Mouse (Mus musculus) spleen, embryonic (tissue): ENCODE data around the gene Ddc.

Experiments
- CTCF ChIA-PET: fragments of 350-600 bp; sonication (Branson Sonifier 250); formaldehyde crosslinking; loops from one replicate; lab custom pipeline; 2022; lab: Charles Lee

The Ddc gene

GRCm38 (mm10) chr11:11801067-11801466 is 96.9 kb downstream of the Ddc start:
- CTCF ChIA-PET, result no interaction called here

- CTCF ChIA-PET, result no interaction called here
Observed at GRCm38 (mm10) chr11:11800304-11800703, 97.6 kb downstream of the Ddc start.

GRCm38 (mm10) chr11:11798690-11799089 is 99.3 kb downstream of the Ddc start:
- CTCF ChIA-PET, result no interaction called here

- CTCF ChIA-PET, result interaction anchor here (0.6 kb wide), 1 partner anchor 48 kb away, joined by 5 read pairs; no protein-coding TSS in a partner anchor
Observed at GRCm38 (mm10) chr11:11794626-11795025, 103.3 kb downstream of the Ddc start.

- CTCF ChIA-PET, result interaction anchor here (0.9 to 2.0 kb wide), 9 partner anchors 12 to 327 kb away, joined by 3 to 9 read pairs (median 4); partner anchors contain the start of genes Spata48 and Zpbp
Observed at GRCm38 (mm10) chr11:11788521-11788974, 109.4 kb downstream of the Ddc start.

GRCm38 (mm10) chr11:11785457-11785856 is 112.5 kb downstream of the Ddc start:
- CTCF ChIA-PET, result no interaction called here

- CTCF ChIA-PET, result interaction anchor here (0.7 to 2.6 kb wide), 6 partner anchors 23 to 187 kb away, joined by 3 to 7 read pairs (median 4); no protein-coding TSS in a partner anchor
Observed at GRCm38 (mm10) chr11:11781728-11782127, 116.2 kb downstream of the Ddc start.

GRCm38 (mm10) chr11:11778345-11778744 is 119.6 kb downstream of the Ddc start:
- CTCF ChIA-PET, result interaction anchor here (0.6 to 0.9 kb wide), 2 partner anchors 211 to 279 kb away, joined by 3 read pairs; no protein-coding TSS in a partner anchor

GRCm38 (mm10) chr11:11777796-11778195 is 120.1 kb downstream of the Ddc start:
- CTCF ChIA-PET, result interaction anchor here (0.6 to 0.9 kb wide), 5 partner anchors 12 to 330 kb away, joined by 3 to 5 read pairs (median 4); no protein-coding TSS in a partner anchor

GRCm38 (mm10) chr11:11777246-11777645 is 120.7 kb downstream of the Ddc start:
- CTCF ChIA-PET, result interaction anchor here (0.6 to 1.1 kb wide), 4 partner anchors 13 to 329 kb away, joined by 4 to 5 read pairs (median 4); partner anchors contain the start of gene Fignl1

GRCm38 (mm10) chr11:11776822-11777174 is 121.1 kb downstream of the Ddc start:
- CTCF ChIA-PET, result interaction anchor here (0.7 to 1.1 kb wide), 3 partner anchors 12 to 194 kb away, joined by 3 to 4 read pairs (median 4); partner anchors contain the start of gene Fignl1

GRCm38 (mm10) chr11:11776071-11776821 is 121.7 kb downstream of the Ddc start:
- CTCF ChIA-PET, result interaction anchor here (1.1 kb wide), 2 partner anchors 12 to 33 kb away, joined by 3 to 4 read pairs; partner anchors contain the start of gene Fignl1

- CTCF ChIA-PET, result interaction anchor here (0.5 to 0.8 kb wide), 2 partner anchors 9 to 270 kb away, joined by 3 to 4 read pairs; no protein-coding TSS in a partner anchor
Observed at GRCm38 (mm10) chr11:11774893-11775292, 123.1 kb downstream of the Ddc start.

GRCm38 (mm10) chr11:11774384-11774783 is 123.6 kb downstream of the Ddc start:
- CTCF ChIA-PET, result interaction anchor here (0.8 kb wide), 1 partner anchor 8 kb away, joined by 3 read pairs; no protein-coding TSS in a partner anchor

GRCm38 (mm10) chr11:11772196-11772595 is 125.7 kb downstream of the Ddc start:
- CTCF ChIA-PET, result no interaction called here

- CTCF ChIA-PET, result interaction anchor here (0.9 kb wide), 1 partner anchor 18 kb away, joined by 4 read pairs; no protein-coding TSS in a partner anchor
Observed at GRCm38 (mm10) chr11:11770691-11771090, 127.3 kb downstream of the Ddc start.

- CTCF ChIA-PET, result interaction anchor here (0.6 kb wide), 1 partner anchor 49 kb away, joined by 3 read pairs; no protein-coding TSS in a partner anchor
Observed at GRCm38 (mm10) chr11:11769281-11769680, 128.7 kb downstream of the Ddc start.

GRCm38 (mm10) chr11:11768057-11768456 is 129.9 kb downstream of the Ddc start:
- CTCF ChIA-PET, result no interaction called here

GRCm38 (mm10) chr11:11766736-11767135 is 131.2 kb downstream of the Ddc start:
- CTCF ChIA-PET, result interaction anchor here (0.6 kb wide), 1 partner anchor 8 kb away, joined by 3 read pairs; no protein-coding TSS in a partner anchor

GRCm38 (mm10) chr11:11766105-11766504 is 131.8 kb downstream of the Ddc start:
- CTCF ChIA-PET, result interaction anchor here (0.6 to 1.0 kb wide), 3 partner anchors 8 to 263 kb away, joined by 3 read pairs; no protein-coding TSS in a partner anchor

GRCm38 (mm10) chr11:11765414-11765813 is 132.5 kb downstream of the Ddc start:
- CTCF ChIA-PET, result interaction anchor here (0.7 to 1.0 kb wide), 3 partner anchors 17 to 262 kb away, joined by 3 read pairs; no protein-coding TSS in a partner anchor
